13 mouse cellular contexts compared by ENCODE assay signal in the genomic region with DNA sequence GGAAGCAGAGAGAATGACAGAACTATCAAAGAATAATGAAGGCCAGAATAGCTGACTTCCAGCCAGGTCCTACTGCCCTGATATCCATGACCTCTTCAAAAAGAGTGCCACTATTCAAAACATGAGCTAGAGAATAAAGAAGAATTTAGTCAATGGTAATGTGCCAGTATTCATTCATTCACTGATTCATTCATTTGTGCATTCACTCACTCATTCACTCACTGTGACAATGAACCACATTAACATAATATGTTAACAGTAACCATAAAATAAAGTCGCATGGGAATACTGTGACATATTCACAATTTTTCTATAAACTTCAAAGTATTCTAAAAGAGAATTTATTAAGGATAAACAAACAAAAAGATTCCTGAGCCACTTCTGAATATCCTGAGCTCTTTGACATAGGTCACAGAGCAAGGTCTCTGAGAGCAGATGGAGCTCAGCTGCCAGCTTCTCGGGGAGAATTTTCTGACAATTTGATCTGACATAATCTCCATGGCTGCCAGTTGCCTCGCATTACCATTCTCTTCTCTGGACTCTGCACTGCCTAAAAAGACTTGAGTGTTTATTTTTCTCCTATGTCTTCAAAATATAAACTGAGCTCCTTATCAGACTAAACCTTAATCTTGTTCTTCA.
DNase-seq lines count a peak whose midpoint lies in the region; ATAC-seq and TF ChIP-seq lines count a peak whose summit lies in the region.
"Had no signal": no experiment of that assay in that cellular context is flagged by ENCODE, and none has a peak within 500 bp of the region (broad histone marks: within the 10 kb centered on the region; RNA-seq: fewer than 3 reads in every experiment).

No protein-coding gene starts in this region.

- H3K4me3 ChIP-seq in kidney, postnatal 0 days (replicated peaks; ENCODE audit: low read depth, low read length): no peak overlapping the region
- H3K4me3 ChIP-seq in hindbrain, embryonic 13.5 days: no peak overlapping the region
- H3K4me3 ChIP-seq in midbrain, embryonic 15.5 days: no peak overlapping the region
- H3K4me3 ChIP-seq: heart, embryonic 15.5 days had no signal

- ATAC-seq in kidney, postnatal 0 days (replicated peaks; ENCODE audit: low FRiP score, low read depth): no peak
- ATAC-seq in hindbrain, embryonic 13.5 days (ENCODE audit: low FRiP score): peak; percentile 68; the same call in 1 of the 2 replicates
- peak; percentile 87 for ATAC-seq in midbrain, embryonic 15.5 days (replicated peaks)
- ATAC-seq: inflammation-experienced regulatory T-cells, adult 6 months; Patski had no signal

- no peak overlapping the region for H3K27ac ChIP-seq in kidney, postnatal 0 days
- no peak overlapping the region; the same call in 1 of the 2 replicates for H3K27ac ChIP-seq in hindbrain, embryonic 13.5 days
- no peak overlapping the region for H3K27ac ChIP-seq in midbrain, embryonic 15.5 days
- H3K27ac ChIP-seq: heart, embryonic 15.5 days had no signal

- 34% methylated on average over 3 of the region's 3 CpGs for WGBS in kidney, postnatal 0 days
- WGBS in hindbrain, embryonic 13.5 days: 23% methylated on average over 3 of the region's 3 CpGs
- 23% methylated on average over 3 of the region's 3 CpGs for WGBS in midbrain, embryonic 15.5 days

- DNase-seq in adrenal gland, adult 2 months: peak; percentile 10
- no peak for DNase-seq in adrenal gland, postnatal 10 days
- DNase-seq in kidney, postnatal 0 days (ENCODE audit: low spot score): peak; percentile 37
- DNase-seq in kidney, postnatal 25 days: no peak
- no peak for DNase-seq in gastrocnemius, postnatal 10 days
- no peak for DNase-seq in heart, adult 18-20 months
- DNase-seq: lung, embryonic 14.5 days; thymus, postnatal 36 days had no signal

- no peak for TF ChIP-seq CTCF in kidney, postnatal 0 days (IDR thresholded peaks at IDR 0.05; ENCODE audit: low read depth)

- H3K27me3 ChIP-seq in kidney, postnatal 0 days (ENCODE audit: insufficient read depth, low read length): no peaks in the 10 kb centered on the region
- no peaks in the 10 kb centered on the region for H3K27me3 ChIP-seq in hindbrain, embryonic 13.5 days
- no peaks in the 10 kb centered on the region for H3K27me3 ChIP-seq in midbrain, embryonic 15.5 days (replicated peaks)
- H3K27me3 ChIP-seq: heart, embryonic 15.5 days; Patski had no signal

- H3K9me3 ChIP-seq in kidney, postnatal 0 days (replicated peaks; ENCODE audit: low read length): no peaks in the 10 kb centered on the region
- H3K9me3 ChIP-seq in hindbrain, embryonic 13.5 days: no peaks in the 10 kb centered on the region
- no peaks in the 10 kb centered on the region for H3K9me3 ChIP-seq in midbrain, embryonic 15.5 days
- H3K9me3 ChIP-seq: heart, embryonic 15.5 days had no signal

- H3K36me3 ChIP-seq in kidney, postnatal 0 days (ENCODE audit: insufficient read depth, low read length): no peaks in the 10 kb centered on the region
- H3K36me3 ChIP-seq in hindbrain, embryonic 13.5 days: no peaks in the 10 kb centered on the region
- H3K36me3 ChIP-seq in midbrain, embryonic 15.5 days (replicated peaks): no peaks in the 10 kb centered on the region
- H3K36me3 ChIP-seq: heart, embryonic 15.5 days had no signal

- no peak overlapping the region for H3K4me2 ChIP-seq in kidney, postnatal 0 days (ENCODE audit: low read length)
- H3K4me2 ChIP-seq in hindbrain, embryonic 13.5 days: no peak overlapping the region
- H3K4me2 ChIP-seq in midbrain, embryonic 15.5 days: no peak overlapping the region
- H3K4me2 ChIP-seq: heart, embryonic 15.5 days; lung, embryonic 14.5 days had no signal

- H3K9ac ChIP-seq in kidney, postnatal 0 days (ENCODE audit: low read depth, low read length): no peak overlapping the region
- H3K9ac ChIP-seq in hindbrain, embryonic 13.5 days: no peak overlapping the region
- H3K9ac ChIP-seq in midbrain, embryonic 15.5 days: no peak overlapping the region
- H3K9ac ChIP-seq: heart, embryonic 15.5 days; lung, embryonic 14.5 days had no signal

- H3K4me1 ChIP-seq in kidney, postnatal 0 days (replicated peaks; ENCODE audit: insufficient read depth, low read length): no peaks in the 10 kb centered on the region
- H3K4me1 ChIP-seq in hindbrain, embryonic 13.5 days (replicated peaks): no peaks in the 10 kb centered on the region
- 0 out of 2 replicates have a peak, but pooled peaks cover 4% of the 10 kb centered on the region for H3K4me1 ChIP-seq in midbrain, embryonic 15.5 days
- H3K4me1 ChIP-seq: heart, embryonic 15.5 days had no signal

Comparison
In these comparisons a context has a peak if more than half of its experiments do, and no peak if none do; other contexts are left out.
1. DNase-seq: peak in adrenal gland, adult 2 months (single experiment) and kidney, postnatal 0 days (single experiment); none in adrenal gland, postnatal 10 days (single experiment), kidney, postnatal 25 days (0 of 2), gastrocnemius, postnatal 10 days (single experiment) and heart, adult 18-20 months (0 of 2).